Mouse (Mus musculus): ENCODE measurements around the gene Hoxd9.
A peak's percentile ranks its signal among the peaks of the same experiment; 100 is the strongest.

Hoxd9 gene

DNA sequence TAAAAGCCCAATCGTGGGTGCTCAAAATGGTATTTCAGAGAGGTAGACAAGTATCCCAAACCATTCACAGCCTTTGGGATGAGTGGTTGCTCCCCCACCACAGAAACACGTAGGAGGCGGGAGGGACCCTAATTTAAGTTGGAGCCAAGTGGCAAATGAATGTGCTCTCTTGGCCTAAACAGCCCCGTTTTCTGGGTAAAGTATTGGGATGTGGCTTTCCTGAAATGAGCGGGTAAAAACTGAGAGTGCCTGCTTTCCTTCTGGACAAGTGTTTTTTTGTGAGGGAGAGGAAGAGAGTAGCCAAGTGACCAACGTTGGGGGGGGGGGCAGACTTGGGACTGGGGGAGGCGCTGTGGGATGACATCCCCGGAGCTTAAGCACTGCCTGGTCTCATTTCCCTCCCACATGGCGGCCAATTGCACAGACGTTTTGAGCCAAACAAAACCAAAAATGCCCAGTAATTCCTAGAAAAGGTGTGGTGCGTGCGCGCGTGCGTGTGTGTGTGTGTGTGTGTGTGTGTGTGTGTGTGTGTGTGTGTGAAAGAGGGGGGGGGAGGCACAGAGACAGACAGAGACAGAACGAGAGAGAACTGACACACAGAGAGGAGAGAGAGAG, 13.5 kb downstream of the Hoxd9 start:
- DNase-seq (ENCODE audit: low spot score in 2 of 2) = no peak

- no peak for DNase-seq (ENCODE audit: low spot score in 2 of 2)
These were observed 14.4 kb downstream of the Hoxd9 start, which contains the start of the genes Hoxd3 and Hoxd4 for GRCm38 (mm10) chr2:74711721-74712621. Gene Hoxd3, plus strand, starts transcription at chr2:74711927. Gene Hoxd4, plus strand, starts transcription at chr2:74711929.

DNA sequence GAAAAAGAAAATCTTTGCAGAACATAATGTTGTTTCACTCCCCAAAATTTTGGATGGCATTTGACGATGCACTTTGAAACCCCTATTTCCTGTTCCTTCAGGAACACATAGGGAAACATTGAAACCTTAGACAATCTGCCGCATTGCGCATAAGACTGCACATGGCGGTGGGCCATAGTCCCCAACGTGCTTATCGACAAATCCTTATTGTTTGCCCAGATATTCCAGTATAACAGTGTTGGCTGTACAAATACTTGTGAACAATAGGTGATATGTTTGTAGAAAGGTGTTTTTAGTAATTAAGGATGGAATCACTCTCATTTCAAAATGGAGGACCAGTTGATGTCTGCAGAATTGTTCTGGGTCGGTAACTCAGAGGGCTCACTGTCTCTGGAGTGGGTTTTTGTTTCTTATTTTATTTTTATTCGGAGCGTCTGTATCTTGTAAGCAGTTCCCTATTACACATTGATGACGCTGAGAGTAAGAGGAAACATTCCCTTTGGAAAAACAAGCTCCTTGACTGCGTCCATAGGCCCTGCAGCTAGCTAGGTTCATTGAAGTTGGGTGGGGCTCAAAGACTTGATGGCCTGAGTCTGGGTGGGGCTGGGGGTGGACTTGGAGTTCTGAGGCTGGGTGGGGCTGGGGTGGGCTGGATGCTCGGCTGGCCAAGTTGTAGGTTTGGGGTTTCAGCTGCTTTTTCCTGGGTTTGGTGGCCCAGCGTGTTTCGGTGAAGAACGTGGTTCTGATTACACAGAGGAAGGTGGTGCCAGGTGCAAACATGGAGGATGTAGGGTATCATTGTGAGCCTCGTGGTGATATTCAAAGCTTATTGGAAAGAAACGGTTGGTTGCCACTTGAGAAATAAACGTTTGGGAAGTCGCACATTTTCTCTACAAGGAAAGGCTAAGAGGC, 16.0 kb downstream of the Hoxd9 start:
- no peak for DNase-seq (ENCODE audit: low spot score in 2 of 2)

DNA sequence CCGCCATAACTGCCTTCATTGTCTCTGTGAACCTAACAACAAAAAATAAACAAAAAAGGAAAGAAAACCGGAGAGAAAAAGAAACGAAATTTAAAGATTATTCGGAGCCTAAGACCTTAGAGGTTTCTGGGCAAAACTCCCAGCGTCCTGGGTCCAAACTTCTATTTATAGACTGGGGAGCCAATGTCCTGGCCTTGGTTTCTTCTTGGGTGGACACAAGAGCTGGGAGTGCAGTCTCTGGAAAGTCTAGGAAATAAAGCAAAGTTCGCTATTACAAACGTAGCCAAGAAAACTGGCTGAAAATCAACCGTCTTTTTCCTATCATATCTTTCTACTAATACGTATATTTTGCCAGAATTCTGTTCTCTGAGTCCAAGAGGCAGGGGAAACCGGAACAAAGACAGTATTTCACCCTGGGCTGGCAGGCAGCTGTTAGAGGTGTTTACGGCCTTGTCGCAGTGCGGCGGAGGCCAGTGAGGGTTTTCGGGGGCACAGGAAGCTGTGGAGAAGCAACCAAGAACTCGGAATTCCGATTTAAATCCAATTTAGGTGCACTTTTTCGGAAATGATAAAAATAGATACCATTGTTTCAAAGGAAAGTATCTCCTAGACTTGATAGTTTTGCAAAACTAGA, 16.7 kb downstream of the Hoxd9 start:
- no peak for DNase-seq (ENCODE audit: low spot score in 2 of 2)

GRCm38 (mm10) chr2:74714881-74715280, 17.4 kb downstream of the Hoxd9 start:
- no peak for DNase-seq (ENCODE audit: low spot score in 2 of 2)

- DNase-seq (ENCODE audit: low spot score in 2 of 2) = peak; percentile 68 to 88
These were observed 18.1 kb downstream of the Hoxd9 start for GRCm38 (mm10) chr2:74715504-74716241.

GRCm38 (mm10) chr2:74720384-74720783, 22.9 kb downstream of the Hoxd9 start:
- no peak for DNase-seq (ENCODE audit: low spot score in 2 of 2)

- no peak for DNase-seq (ENCODE audit: low spot score in 2 of 2)
These were observed 23.5 kb downstream of the Hoxd9 start for GRCm38 (mm10) chr2:74720955-74721491.

DNA sequence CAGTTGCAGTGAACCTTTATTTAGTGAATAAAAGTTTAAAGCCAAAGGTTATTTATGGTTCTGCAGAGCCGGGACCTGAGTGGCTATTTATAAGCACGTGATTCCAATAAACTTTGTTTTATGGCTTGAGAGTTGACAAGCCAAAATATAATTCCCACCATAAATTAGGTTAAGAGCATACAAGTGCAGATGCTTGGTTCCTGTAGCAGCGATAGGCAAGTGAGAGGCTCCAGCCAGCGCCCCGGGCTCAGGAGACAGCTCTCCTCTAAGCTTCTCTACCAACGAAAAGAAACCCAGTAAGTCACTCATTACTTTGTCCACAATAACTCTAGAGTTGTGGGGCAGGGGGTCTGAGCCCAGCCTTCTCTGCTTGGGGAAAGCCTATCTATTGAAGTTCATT, 24.4 kb downstream of the Hoxd9 start:
- no peak for DNase-seq (ENCODE audit: low spot score in 2 of 2)

DNA sequence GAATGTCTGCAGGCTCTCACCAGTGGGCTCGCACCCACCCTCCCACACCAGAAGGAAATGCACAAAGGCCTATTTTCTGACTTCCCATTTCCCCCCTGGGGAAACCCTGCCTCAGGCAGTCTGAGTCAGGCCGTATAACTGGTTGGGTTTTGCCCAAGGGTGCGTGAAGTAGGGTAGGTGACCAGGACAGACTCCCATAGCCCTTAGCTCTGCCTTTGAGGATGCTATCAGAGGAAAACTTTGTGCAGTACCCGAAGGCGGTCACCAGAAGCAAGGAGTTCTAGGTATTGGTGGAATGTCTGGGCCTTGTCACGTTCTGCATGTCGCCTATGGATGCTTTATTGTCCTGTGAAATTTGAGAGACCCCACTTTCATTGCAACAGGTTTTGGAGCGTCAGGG, 25.4 kb downstream of the Hoxd9 start:
- DNase-seq (ENCODE audit: low spot score in 2 of 2) = no peak

GRCm38 (mm10) chr2:74724244-74725015, 26.9 kb downstream of the Hoxd9 start:
- DNase-seq (ENCODE audit: low spot score in 2 of 2) = no peak

- DNase-seq (ENCODE audit: low spot score in 2 of 2) = no peak
These were observed 27.6 kb downstream of the Hoxd9 start for GRCm38 (mm10) chr2:74725171-74725570.

GRCm38 (mm10) chr2:74726551-74726950, 29.0 kb downstream of the Hoxd9 start, which contains the start of gene Gm28230:
Gene Gm28230, plus strand, starts transcription at chr2:74726728.
- no peak for DNase-seq (ENCODE audit: low spot score in 2 of 2)

GRCm38 (mm10) chr2:74726973-74727639, 29.6 kb downstream of the Hoxd9 start:
- no peak for DNase-seq (ENCODE audit: low spot score in 2 of 2)

GRCm38 (mm10) chr2:74727640-74728302, 30.2 kb downstream of the Hoxd9 start:
- DNase-seq (ENCODE audit: low spot score in 2 of 2) = no peak

DNA sequence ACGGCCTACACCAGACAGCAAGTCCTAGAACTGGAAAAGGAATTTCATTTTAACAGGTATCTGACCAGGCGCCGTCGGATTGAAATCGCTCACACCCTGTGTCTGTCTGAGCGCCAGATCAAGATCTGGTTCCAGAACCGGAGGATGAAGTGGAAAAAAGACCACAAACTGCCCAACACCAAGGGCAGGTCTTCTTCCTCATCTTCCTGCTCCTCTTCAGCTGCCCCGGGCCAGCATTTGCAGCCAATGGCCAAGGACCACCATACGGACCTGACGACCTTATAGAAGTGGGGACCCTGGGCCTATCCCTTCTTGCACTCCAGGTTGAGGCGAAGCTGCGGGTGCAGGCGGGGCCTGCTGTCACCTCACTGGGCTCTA, 30.8 kb downstream of the Hoxd9 start:
- DNase-seq (ENCODE audit: low spot score in 2 of 2) = no peak

GRCm38 (mm10) chr2:74730331-74730730, 32.8 kb downstream of the Hoxd9 start:
- no peak for DNase-seq (ENCODE audit: low spot score in 2 of 2)

DNA sequence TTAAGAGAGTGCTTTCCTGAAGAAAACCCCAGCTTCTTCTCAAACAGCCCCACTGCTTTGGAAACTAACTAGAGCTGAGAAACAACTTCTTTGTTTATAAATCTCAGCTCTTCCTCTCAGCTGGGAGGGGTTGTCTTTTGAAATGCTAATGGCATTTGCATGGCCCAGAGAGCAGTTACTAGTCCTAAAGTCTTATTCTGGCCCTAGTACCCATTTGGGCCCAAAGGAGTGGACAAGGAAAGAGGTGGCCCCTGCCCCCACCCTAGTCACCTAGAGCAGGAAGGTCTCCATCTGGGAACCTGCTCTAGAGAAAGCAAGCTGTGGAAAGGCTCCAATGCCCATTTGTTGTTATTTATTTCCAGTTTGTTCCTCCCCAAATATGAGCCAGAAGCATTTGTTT, 33.5 kb downstream of the Hoxd9 start:
- no peak for DNase-seq (ENCODE audit: low spot score in 2 of 2)

All from spleen, postnatal 4 days (tissue).